Mouse (Mus musculus): Measurements from ENCODE around the gene Rprd1b. TPM values are rescaled to one million over a fixed set of nuclear protein-coding genes. Genes with fewer than 3 reads are reported as not detected.

The Rprd1b gene
- polyA plus RNA-seq, 2 experiments, result 14.1 to 21.6 TPM

GRCm38 (mm10) chr2:158017330-158017729, 11.0 kb upstream of the Rprd1b start:
- ATAC-seq (ENCODE audit: insufficient read depth), result no peak

GRCm38 (mm10) chr2:158027855-158028353, 393 bp upstream of the Rprd1b start:
- TF ChIP-seq CTCF (IDR thresholded peaks at IDR 0.05; ENCODE audit: low read depth) (peak; percentile 34; the same call in 1 of the 2 replicates), EP300 (IDR thresholded peaks at IDR 0.05; ENCODE audit: low read depth) (0 out of 2 replicates have a peak, but pooled peaks have one; percentile 46)
- Histone ChIP-seq H3K9ac (replicated peaks) (peak overlapping the region; percentile 95), H3K27ac (peak overlapping the region; percentile 53), H3K27me3 (ENCODE audit: control insufficient read depth, insufficient read depth, low read length) (no peaks in the 10 kb centered on the region), H3K4me1 (replicated peaks; ENCODE audit: control insufficient read depth in 2 of 2, insufficient read depth in 2 of 2, low read length in 1 of 2) (peaks cover 27 to 29% of the 10 kb centered on the region in 2 experiments), H3K4me2 (ENCODE audit: low read depth) (peak overlapping the region; percentile 87), H3K9me3 (ENCODE audit: control insufficient read depth, low read length) (no peaks in the 10 kb centered on the region), H3K36me3 (replicated peaks; ENCODE audit: control insufficient read depth, insufficient read depth, low read depth) (peaks cover 5% of the 10 kb centered on the region), H3K4me3 (ENCODE audit: insufficient read depth in 1 of 2, low read depth in 2 of 2, low read length in 2 of 2) (peak overlapping the region; percentile 75 to 93)
- ATAC-seq (ENCODE audit: insufficient read depth) (no peak), DNase-seq (ENCODE audit: low read depth in 3 of 3, low spot score in 3 of 3) (no peak)
- WGBS (ENCODE audit: insufficient replicate concordance), result 2% methylated on average over 16 of the region's 16 CpGs

More at GRCm38 (mm10) chr2:158017330-158017729, 11.0 kb upstream of the Rprd1b start:
- no peak for DNase-seq (ENCODE audit: low read depth in 3 of 3, low spot score in 3 of 3)
- H3K4me3 ChIP-seq (ENCODE audit: insufficient read depth in 1 of 2, low read depth in 2 of 2, low read length in 2 of 2), result no peak overlapping the region
- H3K27ac ChIP-seq, result no peak overlapping the region
- no peak for TF ChIP-seq EP300 (IDR thresholded peaks at IDR 0.05; ENCODE audit: low read depth)
- no peak for TF ChIP-seq CTCF (IDR thresholded peaks at IDR 0.05; ENCODE audit: low read depth)
- no peak overlapping the region for H3K9ac ChIP-seq (replicated peaks)
- H3K36me3 ChIP-seq (replicated peaks; ENCODE audit: control insufficient read depth, insufficient read depth, low read depth), result no peaks in the 10 kb centered on the region
- no peak overlapping the region for H3K4me2 ChIP-seq (ENCODE audit: low read depth)
- 91% methylated on average over 4 of the region's 4 CpGs for WGBS (ENCODE audit: insufficient replicate concordance)
- H3K4me1 ChIP-seq (replicated peaks; ENCODE audit: control insufficient read depth in 2 of 2, insufficient read depth in 2 of 2, low read length in 1 of 2), result no peaks in the 10 kb centered on the region
- H3K9me3 ChIP-seq (ENCODE audit: control insufficient read depth, low read length), result no peaks in the 10 kb centered on the region
- no peaks in the 10 kb centered on the region for H3K27me3 ChIP-seq (ENCODE audit: control insufficient read depth, insufficient read depth, low read length)

- Histone ChIP-seq H3K27ac (no peak overlapping the region; the same call in 1 of the 2 replicates), H3K9me3 (ENCODE audit: control insufficient read depth, low read length) (no peaks in the 10 kb centered on the region), H3K4me2 (ENCODE audit: low read depth) (peak overlapping the region; percentile 87), H3K4me1 (replicated peaks; ENCODE audit: control insufficient read depth in 2 of 2, insufficient read depth in 2 of 2, low read length in 1 of 2) (peaks cover 29 to 31% of the 10 kb centered on the region in 2 experiments), H3K9ac (replicated peaks) (peak overlapping the region; percentile 95), H3K27me3 (ENCODE audit: control insufficient read depth, insufficient read depth, low read length) (no peaks in the 10 kb centered on the region), H3K36me3 (replicated peaks; ENCODE audit: control insufficient read depth, insufficient read depth, low read depth) (peaks cover 5% of the 10 kb centered on the region), H3K4me3 (ENCODE audit: insufficient read depth in 1 of 2, low read depth in 2 of 2, low read length in 2 of 2) (peak overlapping the region; percentile 75 to 93)
- WGBS (ENCODE audit: insufficient replicate concordance), result 58% methylated on average over 7 of the region's 7 CpGs
- no peak for ATAC-seq (ENCODE audit: insufficient read depth)
- DNase-seq (ENCODE audit: low read depth in 3 of 3, low spot score in 3 of 3), result no peak
- TF ChIP-seq CTCF (IDR thresholded peaks at IDR 0.05; ENCODE audit: low read depth) (no peak), EP300 (IDR thresholded peaks at IDR 0.05; ENCODE audit: low read depth) (no peak)
Observed at GRCm38 (mm10) chr2:158030007-158030406, 1.7 kb downstream of the Rprd1b start.

- H3K9ac ChIP-seq (replicated peaks), result no peak overlapping the region
- H3K9me3 ChIP-seq (ENCODE audit: control insufficient read depth, low read length), result no peaks in the 10 kb centered on the region
- H3K36me3 ChIP-seq (replicated peaks; ENCODE audit: control insufficient read depth, insufficient read depth, low read depth), result peaks cover 23% of the 10 kb centered on the region
- H3K4me3 ChIP-seq (ENCODE audit: insufficient read depth in 1 of 2, low read depth in 2 of 2, low read length in 2 of 2), result no peak overlapping the region
- peaks cover 16 to 17% of the 10 kb centered on the region in 2 experiments for H3K4me1 ChIP-seq (replicated peaks; ENCODE audit: control insufficient read depth in 2 of 2, insufficient read depth in 2 of 2, low read length in 1 of 2)
- no peak for ATAC-seq (ENCODE audit: insufficient read depth)
- no peak overlapping the region for H3K27ac ChIP-seq
- TF ChIP-seq EP300 (IDR thresholded peaks at IDR 0.05; ENCODE audit: low read depth), result no peak
- TF ChIP-seq CTCF (IDR thresholded peaks at IDR 0.05; ENCODE audit: low read depth), result no peak
- no peak for DNase-seq (ENCODE audit: low read depth in 3 of 3, low spot score in 3 of 3)
- 86% methylated on average over 2 of the region's 2 CpGs for WGBS (ENCODE audit: insufficient replicate concordance)
- no peaks in the 10 kb centered on the region for H3K27me3 ChIP-seq (ENCODE audit: control insufficient read depth, insufficient read depth, low read length)
- H3K4me2 ChIP-seq (ENCODE audit: low read depth), result no peak overlapping the region
Observed at GRCm38 (mm10) chr2:158035813-158036212, 7.5 kb downstream of the Rprd1b start.

- Histone ChIP-seq H3K27ac (no peak overlapping the region), H3K9me3 (ENCODE audit: control insufficient read depth, low read length) (no peaks in the 10 kb centered on the region), H3K4me3 (ENCODE audit: insufficient read depth in 1 of 2, low read depth in 2 of 2, low read length in 2 of 2) (no peak overlapping the region), H3K27me3 (ENCODE audit: control insufficient read depth, insufficient read depth, low read length) (no peaks in the 10 kb centered on the region), H3K36me3 (replicated peaks; ENCODE audit: control insufficient read depth, insufficient read depth, low read depth) (peaks cover 24% of the 10 kb centered on the region), H3K9ac (replicated peaks) (no peak overlapping the region), H3K4me1 (replicated peaks; ENCODE audit: control insufficient read depth in 2 of 2, insufficient read depth in 2 of 2, low read length in 1 of 2) (peaks cover 11 to 12% of the 10 kb centered on the region in 2 experiments), H3K4me2 (ENCODE audit: low read depth) (no peak overlapping the region; the same call in 1 of the 2 replicates)
- 69% methylated on average over 6 of the region's 6 CpGs for WGBS (ENCODE audit: insufficient replicate concordance)
- TF ChIP-seq EP300 (IDR thresholded peaks at IDR 0.05; ENCODE audit: low read depth) (no peak), CTCF (IDR thresholded peaks at IDR 0.05; ENCODE audit: low read depth) (no peak)
- ATAC-seq (ENCODE audit: insufficient read depth), result no peak
- no peak for DNase-seq (ENCODE audit: low read depth in 3 of 3, low spot score in 3 of 3)
Observed at GRCm38 (mm10) chr2:158036408-158036807, 8.1 kb downstream of the Rprd1b start.

All from liver, embryonic 14.5 days (tissue).